Mouse (Mus musculus): Measurements from ENCODE around the gene Coro1c.
A peak's percentile ranks its signal among the peaks of the same experiment; 100 is the strongest.

DNA sequence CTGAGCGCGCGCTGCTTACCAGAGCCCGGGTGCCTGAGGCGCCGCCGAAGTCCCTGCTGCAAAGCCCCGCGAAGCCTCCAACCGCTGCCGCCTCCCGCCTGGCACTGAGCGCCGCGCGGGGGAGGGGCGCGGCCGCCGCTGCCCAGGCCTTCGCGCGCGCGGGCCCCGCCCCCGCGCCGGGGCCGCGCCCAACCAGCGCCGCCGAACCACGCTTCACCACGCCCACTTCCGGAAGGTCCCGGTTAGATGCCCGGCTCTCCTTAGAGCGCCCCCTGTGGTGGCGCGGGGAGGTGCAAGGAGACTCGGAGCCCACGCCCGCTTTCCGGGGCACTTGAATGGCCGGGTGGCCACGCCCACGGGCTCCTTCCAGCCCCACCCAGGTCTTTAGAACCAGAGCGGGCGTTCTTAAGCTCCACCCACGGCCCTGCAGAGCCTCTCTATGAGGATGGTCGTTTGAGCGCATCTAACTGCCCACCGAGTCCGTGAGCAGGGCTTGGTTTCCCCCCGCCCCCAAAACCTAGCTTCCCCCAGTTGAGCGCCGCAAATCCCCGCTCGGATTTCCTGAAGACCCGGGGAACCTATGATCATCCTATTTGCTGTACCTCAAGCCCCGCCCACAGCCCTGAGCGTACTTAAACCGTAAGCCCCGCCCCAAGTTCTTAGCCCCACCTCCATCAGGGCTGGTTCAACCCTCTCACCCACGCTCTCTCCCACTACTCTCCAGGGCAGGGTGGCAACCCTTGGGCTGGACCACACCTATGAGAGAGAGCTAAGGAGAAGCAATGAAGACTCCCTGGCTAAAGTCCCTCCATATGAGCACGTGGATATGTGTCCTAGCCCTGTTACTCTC lies at the start of gene Coro1c:
- TF ChIP-seq CTCF (IDR thresholded peaks at IDR 0.05 in 2 of 3, conservative IDR thresholded peaks at IDR 0.05 in 1 of 3; ENCODE audit: control insufficient read depth in 1 of 3, insufficient read depth in 1 of 3, low read depth in 2 of 3, low read length in 3 of 3, poor library complexity in 1 of 3, severe bottlenecking in 1 of 3): peak; percentile 53 to 92 (median 92); a peak in 5 of 6 replicates
- no peak for TF ChIP-seq ZC3H11A (IDR thresholded peaks at IDR 0.05; ENCODE audit: low read depth, low read length)
- TF ChIP-seq POLR2A (IDR thresholded peaks at IDR 0.05; ENCODE audit: control insufficient read depth in 1 of 2, insufficient read depth in 1 of 2, low read depth in 1 of 2, low read length in 2 of 2, poor library complexity in 1 of 2): peak; percentile 49 to 63; a peak in 2 of 4 replicates
- TF ChIP-seq MAX (IDR thresholded peaks at IDR 0.05; ENCODE audit: low read length): peak; percentile 37
- no peak for TF ChIP-seq GATA1 (IDR thresholded peaks at IDR 0.05; ENCODE audit: low read depth, low read length)
- no peak; a peak in 1 of 4 replicates for TF ChIP-seq EP300 (IDR thresholded peaks at IDR 0.05; ENCODE audit: low read depth in 1 of 2, low read length in 2 of 2)

All from MEL (cell line).